Mouse (Mus musculus) frontal cortex, postnatal 25 days (tissue): Measurements from ENCODE around the gene Nfs1.
"Not testable (repeated sequence)": the region's sequence is repeated elsewhere in the genome, so short reads cannot be mapped to it uniquely, and the experiment has no call there.

Experiments used
- DNase-seq, 2 experiments: peaks; one replicate each; pipeline ENCODE4 v3.0.0; 2022; ENCODE audit warnings: low spot score in 2 of 2

The Nfs1 gene

GRCm38 (mm10) chr2:156145486-156146130, 1.6 kb upstream of the Nfs1 start:
- DNase-seq = no peak

GRCm38 (mm10) chr2:156143367-156143766, 619 bp downstream of the Nfs1 start:
- DNase-seq = no peak

GRCm38 (mm10) chr2:156142820-156143219, 1.2 kb downstream of the Nfs1 start:
- no peak for DNase-seq

- DNase-seq = no peak
Observed at GRCm38 (mm10) chr2:156135695-156136094, 8.3 kb downstream of the Nfs1 start.

- no peak for DNase-seq
Observed at GRCm38 (mm10) chr2:156134161-156134560, 9.8 kb downstream of the Nfs1 start.

GRCm38 (mm10) chr2:156126992-156127391, 17.0 kb downstream of the Nfs1 start, which contains the start of gene Gm28036:
Gm28036 (minus strand) TSS chr2:156127092.
- DNase-seq = no peak

GRCm38 (mm10) chr2:156123731-156124130, 20.3 kb downstream of the Nfs1 start:
- no peak for DNase-seq

GRCm38 (mm10) chr2:156119566-156119965, 24.4 kb downstream of the Nfs1 start:
- DNase-seq = no peak

- not testable (repeated sequence) for DNase-seq
Observed at GRCm38 (mm10) chr2:156112080-156112423, 31.9 kb downstream of the Nfs1 start.

- DNase-seq = peak; percentile 85 to 89
Observed at GRCm38 (mm10) chr2:156111358-156112079, 32.5 kb downstream of the Nfs1 start, which contains the start of the genes Cpne1 and Rbm12. Cpne1 (minus strand) TSS chr2:156111965. Rbm12 (minus strand) TSS chr2:156111978.

- no peak for DNase-seq
Observed at GRCm38 (mm10) chr2:156110627-156111357, 33.2 kb downstream of the Nfs1 start.

GRCm38 (mm10) chr2:156091926-156092325, 52.1 kb downstream of the Nfs1 start:
- no peak for DNase-seq

GRCm38 (mm10) chr2:156089799-156090198, 54.2 kb downstream of the Nfs1 start:
- DNase-seq = no peak

GRCm38 (mm10) chr2:156087391-156088110, 56.4 kb downstream of the Nfs1 start:
- DNase-seq = no peak

- no peak for DNase-seq
Observed at GRCm38 (mm10) chr2:156084541-156084940, 59.4 kb downstream of the Nfs1 start.

GRCm38 (mm10) chr2:156080391-156080790, 63.6 kb downstream of the Nfs1 start:
- no peak for DNase-seq

GRCm38 (mm10) chr2:156079674-156080073, 64.3 kb downstream of the Nfs1 start:
- DNase-seq = no peak

- no peak for DNase-seq
Observed at GRCm38 (mm10) chr2:156079183-156079560, 64.8 kb downstream of the Nfs1 start.

GRCm38 (mm10) chr2:156078421-156079182, 65.4 kb downstream of the Nfs1 start:
- no peak for DNase-seq

- DNase-seq = no peak
Observed at GRCm38 (mm10) chr2:156077461-156077860, 66.5 kb downstream of the Nfs1 start.

- no peak for DNase-seq
Observed at GRCm38 (mm10) chr2:156073725-156074124, 70.3 kb downstream of the Nfs1 start.
